Mouse (Mus musculus) adrenal gland, adult 2 months (tissue): Measurements from ENCODE around the gene 4930556J24Rik. TPM values are rescaled to one million over a fixed set of nuclear protein-coding genes. Genes with fewer than 3 reads are reported as not detected.
"Not testable (repeated sequence)": the region's sequence is repeated elsewhere in the genome, so short reads cannot be mapped to it uniquely, and the experiment has no call there.

Experiments used
- DNase-seq: peaks from one replicate; pipeline ENCODE4 v3.0.0; 2021
- long read RNA-seq: library from polyadenylated mRNA; stranded (forward); transcript quantifications from one replicate; pipeline ENCODE4 v2.0.0, GENCODE M21; 2021
- polyA plus RNA-seq: library from polyadenylated mRNA; depleted of rRNA; stranded (reverse); fragments of >200 nt; gene quantifications from 2 replicates; pipeline ENCODE4 v1.2.3, GENCODE M21; 2012; rRNA removed
- total RNA-seq, 2 experiments: library from RNA; stranded (reverse); gene quantifications; 2 replicates each; pipeline ENCODE4 v1.2.3; 2021

4930556J24Rik gene
- not detected for total RNA-seq
- polyA plus RNA-seq: not detected in 2 replicates
- long read RNA-seq, partial matches to known transcripts: 0 of 2 reads
- long read RNA-seq, other reads (novel, unspliced or antisense): 2 of 2 reads

GRCm38 (mm10) chr11:3976678-3977077 is at the start of gene 4930556J24Rik:
Gene 4930556J24Rik (minus strand): TSS chr11:3976778.
- DNase-seq: no peak

- DNase-seq: no peak
These were observed 46.7 kb upstream of the 4930556J24Rik start for GRCm38 (mm10) chr11:4023321-4023720.

GRCm38 (mm10) chr11:4022111-4022510 is 45.5 kb upstream of the 4930556J24Rik start:
- DNase-seq: not testable (repeated sequence)

- DNase-seq: not testable (repeated sequence)
These were observed 39.2 kb upstream of the 4930556J24Rik start for GRCm38 (mm10) chr11:4015796-4016195.

GRCm38 (mm10) chr11:4012616-4013015 is 36.0 kb upstream of the 4930556J24Rik start:
- no peak for DNase-seq

GRCm38 (mm10) chr11:4006462-4006861 is 29.9 kb upstream of the 4930556J24Rik start:
- DNase-seq: no peak

- no peak for DNase-seq
These were observed 28.7 kb upstream of the 4930556J24Rik start for GRCm38 (mm10) chr11:4005220-4005805.

- peak; percentile 69 for DNase-seq
These were observed 25.0 kb upstream of the 4930556J24Rik start for GRCm38 (mm10) chr11:4001603-4002002.

- DNase-seq: no peak
These were observed 23.0 kb upstream of the 4930556J24Rik start for GRCm38 (mm10) chr11:3999547-3999946.

- DNase-seq: no peak
These were observed 21.6 kb upstream of the 4930556J24Rik start for GRCm38 (mm10) chr11:3997978-3998720.

GRCm38 (mm10) chr11:3996840-3997239 is 20.3 kb upstream of the 4930556J24Rik start:
- no peak for DNase-seq

GRCm38 (mm10) chr11:3995511-3995910 is 18.9 kb upstream of the 4930556J24Rik start:
- no peak for DNase-seq

GRCm38 (mm10) chr11:3993914-3994313 is 17.3 kb upstream of the 4930556J24Rik start:
- no peak for DNase-seq

GRCm38 (mm10) chr11:3993132-3993531 is 16.6 kb upstream of the 4930556J24Rik start:
- no peak for DNase-seq

GRCm38 (mm10) chr11:3989748-3990147 is 13.2 kb upstream of the 4930556J24Rik start:
- no peak for DNase-seq

- DNase-seq: no peak
These were observed 7.5 kb upstream of the 4930556J24Rik start for GRCm38 (mm10) chr11:3983863-3984745.

GRCm38 (mm10) chr11:3983291-3983862 is 6.8 kb upstream of the 4930556J24Rik start, which contains the start of gene Gal3st1:
Gene Gal3st1 (plus strand): TSS chr11:3983636.
- DNase-seq: no peak

GRCm38 (mm10) chr11:3982275-3983209 is 6.0 kb upstream of the 4930556J24Rik start:
- DNase-seq: peak; percentile 23

- DNase-seq: no peak
These were observed 5.0 kb upstream of the 4930556J24Rik start for GRCm38 (mm10) chr11:3981536-3981935.

- DNase-seq: no peak
These were observed 1.8 kb upstream of the 4930556J24Rik start for GRCm38 (mm10) chr11:3978421-3978820.

- no peak for DNase-seq
These were observed 2.3 kb downstream of the 4930556J24Rik start for GRCm38 (mm10) chr11:3974311-3974710.
